Mouse (Mus musculus): ENCODE data around the gene Cobl. TPM values are rescaled to one million over a fixed set of nuclear protein-coding genes. Genes with fewer than 3 reads are reported as not detected.

Cobl gene
- polyA plus RNA-seq, 1 experiment from 2014 or later, result 11.6 TPM

- ATAC-seq (replicated peaks; ENCODE audit: low FRiP score, low TSS enrichment, low read depth) (no peak), DNase-seq (ENCODE audit: low spot score) (no peak)
- Histone ChIP-seq H3K4me3 (ENCODE audit: low read depth, low read length) (no peak overlapping the region), H3K36me3 (ENCODE audit: control insufficient read depth, insufficient read depth, low read length) (no peaks in the 10 kb centered on the region), H3K27me3 (replicated peaks; ENCODE audit: control insufficient read depth, insufficient read depth, low read length) (no peaks in the 10 kb centered on the region), H3K4me1 (replicated peaks; ENCODE audit: control insufficient read depth, insufficient read depth, low read length) (peaks cover 9% of the 10 kb centered on the region), H3K9me3 (ENCODE audit: control insufficient read depth, low read length) (no peaks in the 10 kb centered on the region), H3K4me2 (ENCODE audit: low read length) (no peak overlapping the region), H3K27ac (ENCODE audit: low read depth) (no peak overlapping the region), H3K9ac (ENCODE audit: low read length) (no peak overlapping the region)
- WGBS, result 86% methylated on average over 3 of the region's 3 CpGs
Measured at GRCm38 (mm10) chr11:12435905-12436304, 28.9 kb downstream of the Cobl start.

- peaks cover 10% of the 10 kb centered on the region for H3K4me1 ChIP-seq (replicated peaks; ENCODE audit: control insufficient read depth, insufficient read depth, low read length)
- 38% methylated on average over 4 of the region's 4 CpGs for WGBS
- no peaks in the 10 kb centered on the region for H3K27me3 ChIP-seq (replicated peaks; ENCODE audit: control insufficient read depth, insufficient read depth, low read length)
- no peak overlapping the region for H3K4me3 ChIP-seq (ENCODE audit: low read depth, low read length)
- DNase-seq (ENCODE audit: low spot score) (no peak), ATAC-seq (replicated peaks; ENCODE audit: low FRiP score, low TSS enrichment, low read depth) (no peak)
- no peak overlapping the region for H3K9ac ChIP-seq (ENCODE audit: low read length)
- no peak overlapping the region for H3K27ac ChIP-seq (ENCODE audit: low read depth)
- no peaks in the 10 kb centered on the region for H3K9me3 ChIP-seq (ENCODE audit: control insufficient read depth, low read length)
- H3K36me3 ChIP-seq (ENCODE audit: control insufficient read depth, insufficient read depth, low read length), result no peaks in the 10 kb centered on the region
- no peak overlapping the region for H3K4me2 ChIP-seq (ENCODE audit: low read length)
Measured at GRCm38 (mm10) chr11:12435018-12435417, 29.7 kb downstream of the Cobl start.

GRCm38 (mm10) chr11:12434597-12434996 lies 30.2 kb downstream of the Cobl start:
- Histone ChIP-seq H3K27ac (ENCODE audit: low read depth) (no peak overlapping the region), H3K4me2 (ENCODE audit: low read length) (no peak overlapping the region), H3K4me3 (ENCODE audit: low read depth, low read length) (no peak overlapping the region), H3K9ac (ENCODE audit: low read length) (no peak overlapping the region), H3K9me3 (ENCODE audit: control insufficient read depth, low read length) (no peaks in the 10 kb centered on the region), H3K27me3 (replicated peaks; ENCODE audit: control insufficient read depth, insufficient read depth, low read length) (no peaks in the 10 kb centered on the region), H3K36me3 (ENCODE audit: control insufficient read depth, insufficient read depth, low read length) (no peaks in the 10 kb centered on the region), H3K4me1 (replicated peaks; ENCODE audit: control insufficient read depth, insufficient read depth, low read length) (peaks cover 14% of the 10 kb centered on the region)
- peak; percentile 54; the same call in 1 of the 2 replicates for ATAC-seq (replicated peaks; ENCODE audit: low FRiP score, low TSS enrichment, low read depth)
- no peak for DNase-seq (ENCODE audit: low spot score)
- WGBS, result 58% methylated on average over 4 of the region's 4 CpGs

- Histone ChIP-seq H3K27me3 (replicated peaks; ENCODE audit: control insufficient read depth, insufficient read depth, low read length) (no peaks in the 10 kb centered on the region), H3K4me1 (replicated peaks; ENCODE audit: control insufficient read depth, insufficient read depth, low read length) (peaks cover 20% of the 10 kb centered on the region), H3K27ac (ENCODE audit: low read depth) (peak overlapping the region; percentile 84; the same call in 1 of the 2 replicates), H3K4me2 (ENCODE audit: low read length) (no peak overlapping the region), H3K9ac (ENCODE audit: low read length) (no peak overlapping the region), H3K4me3 (ENCODE audit: low read depth, low read length) (no peak overlapping the region), H3K9me3 (ENCODE audit: control insufficient read depth, low read length) (no peaks in the 10 kb centered on the region), H3K36me3 (ENCODE audit: control insufficient read depth, insufficient read depth, low read length) (no peaks in the 10 kb centered on the region)
- DNase-seq (ENCODE audit: low spot score), result no peak
- no peak for ATAC-seq (replicated peaks; ENCODE audit: low FRiP score, low TSS enrichment, low read depth)
- 71% methylated on average over 2 of the region's 2 CpGs for WGBS
Measured at GRCm38 (mm10) chr11:12431911-12432310, 32.8 kb downstream of the Cobl start.

GRCm38 (mm10) chr11:12430231-12431041 lies 34.3 kb downstream of the Cobl start:
- H3K4me3 ChIP-seq (ENCODE audit: low read depth, low read length), result no peak overlapping the region
- DNase-seq (ENCODE audit: low spot score) (peak; percentile 58), ATAC-seq (replicated peaks; ENCODE audit: low FRiP score, low TSS enrichment, low read depth) (peak; percentile 78)
- no peaks in the 10 kb centered on the region for H3K27me3 ChIP-seq (replicated peaks; ENCODE audit: control insufficient read depth, insufficient read depth, low read length)
- no peaks in the 10 kb centered on the region for H3K9me3 ChIP-seq (ENCODE audit: control insufficient read depth, low read length)
- H3K4me2 ChIP-seq (ENCODE audit: low read length), result no peak overlapping the region
- H3K4me1 ChIP-seq (replicated peaks; ENCODE audit: control insufficient read depth, insufficient read depth, low read length), result peaks cover 20% of the 10 kb centered on the region
- H3K9ac ChIP-seq (ENCODE audit: low read length), result no peak overlapping the region
- 15% methylated on average over 4 of the region's 4 CpGs for WGBS
- H3K36me3 ChIP-seq (ENCODE audit: control insufficient read depth, insufficient read depth, low read length), result no peaks in the 10 kb centered on the region
- peak overlapping the region; percentile 84 for H3K27ac ChIP-seq (ENCODE audit: low read depth)

GRCm38 (mm10) chr11:12426746-12427145 lies 38.0 kb downstream of the Cobl start:
- Histone ChIP-seq H3K4me1 (replicated peaks; ENCODE audit: control insufficient read depth, insufficient read depth, low read length) (peaks cover 15% of the 10 kb centered on the region), H3K9me3 (ENCODE audit: control insufficient read depth, low read length) (no peaks in the 10 kb centered on the region), H3K27me3 (replicated peaks; ENCODE audit: control insufficient read depth, insufficient read depth, low read length) (no peaks in the 10 kb centered on the region), H3K36me3 (ENCODE audit: control insufficient read depth, insufficient read depth, low read length) (no peaks in the 10 kb centered on the region), H3K4me2 (ENCODE audit: low read length) (no peak overlapping the region), H3K9ac (ENCODE audit: low read length) (no peak overlapping the region), H3K4me3 (ENCODE audit: low read depth, low read length) (no peak overlapping the region), H3K27ac (ENCODE audit: low read depth) (peak overlapping the region; percentile 16; the same call in 1 of the 2 replicates)
- ATAC-seq (replicated peaks; ENCODE audit: low FRiP score, low TSS enrichment, low read depth) (no peak), DNase-seq (ENCODE audit: low spot score) (no peak)
- WGBS, result 72% methylated on average over 5 of the region's 5 CpGs

- Histone ChIP-seq H3K4me1 (replicated peaks; ENCODE audit: control insufficient read depth, insufficient read depth, low read length) (peaks cover 2% of the 10 kb centered on the region; the same call in 1 of the 2 replicates), H3K36me3 (ENCODE audit: control insufficient read depth, insufficient read depth, low read length) (no peaks in the 10 kb centered on the region), H3K27ac (ENCODE audit: low read depth) (no peak overlapping the region), H3K9me3 (ENCODE audit: control insufficient read depth, low read length) (no peaks in the 10 kb centered on the region), H3K27me3 (replicated peaks; ENCODE audit: control insufficient read depth, insufficient read depth, low read length) (no peaks in the 10 kb centered on the region), H3K9ac (ENCODE audit: low read length) (no peak overlapping the region), H3K4me2 (ENCODE audit: low read length) (no peak overlapping the region), H3K4me3 (ENCODE audit: low read depth, low read length) (no peak overlapping the region)
- WGBS, result 90% methylated on average over 2 of the region's 2 CpGs
- DNase-seq (ENCODE audit: low spot score) (no peak), ATAC-seq (replicated peaks; ENCODE audit: low FRiP score, low TSS enrichment, low read depth) (no peak)
Measured at GRCm38 (mm10) chr11:12424205-12424604, 40.6 kb downstream of the Cobl start.

- Histone ChIP-seq H3K9me3 (ENCODE audit: control insufficient read depth, low read length) (no peaks in the 10 kb centered on the region), H3K4me2 (ENCODE audit: low read length) (no peak overlapping the region), H3K36me3 (ENCODE audit: control insufficient read depth, insufficient read depth, low read length) (no peaks in the 10 kb centered on the region), H3K27me3 (replicated peaks; ENCODE audit: control insufficient read depth, insufficient read depth, low read length) (no peaks in the 10 kb centered on the region), H3K9ac (ENCODE audit: low read length) (no peak overlapping the region), H3K27ac (ENCODE audit: low read depth) (no peak overlapping the region), H3K4me1 (replicated peaks; ENCODE audit: control insufficient read depth, insufficient read depth, low read length) (no peaks in the 10 kb centered on the region), H3K4me3 (ENCODE audit: low read depth, low read length) (no peak overlapping the region)
- 80% methylated on average over 5 of the region's 5 CpGs for WGBS
- DNase-seq (ENCODE audit: low spot score), result no peak
- ATAC-seq (replicated peaks; ENCODE audit: low FRiP score, low TSS enrichment, low read depth), result no peak
Measured at GRCm38 (mm10) chr11:12421183-12421582, 43.6 kb downstream of the Cobl start.

- no peaks in the 10 kb centered on the region for H3K9me3 ChIP-seq (ENCODE audit: control insufficient read depth, low read length)
- no peak overlapping the region for H3K27ac ChIP-seq (ENCODE audit: low read depth)
- H3K27me3 ChIP-seq (replicated peaks; ENCODE audit: control insufficient read depth, insufficient read depth, low read length), result no peaks in the 10 kb centered on the region
- WGBS, result 78% methylated on average over 3 of the region's 3 CpGs
- ATAC-seq (replicated peaks; ENCODE audit: low FRiP score, low TSS enrichment, low read depth) (no peak), DNase-seq (ENCODE audit: low spot score) (no peak)
- no peak overlapping the region for H3K4me2 ChIP-seq (ENCODE audit: low read length)
- H3K36me3 ChIP-seq (ENCODE audit: control insufficient read depth, insufficient read depth, low read length), result no peaks in the 10 kb centered on the region
- no peak overlapping the region for H3K4me3 ChIP-seq (ENCODE audit: low read depth, low read length)
- no peak overlapping the region for H3K9ac ChIP-seq (ENCODE audit: low read length)
- H3K4me1 ChIP-seq (replicated peaks; ENCODE audit: control insufficient read depth, insufficient read depth, low read length), result no peaks in the 10 kb centered on the region
Measured at GRCm38 (mm10) chr11:12420146-12420545, 44.6 kb downstream of the Cobl start.
